Mouse (Mus musculus) kidney, adult 18-20 months (tissue): ENCODE measurements around the gene Sik1.

Experiments used
- DNase-seq: peaks from one replicate; pipeline ENCODE4 v3.0.0; 2021

Sik1 gene

GRCm38 (mm10) chr17:31854770-31855596 lies 621 bp downstream of the Sik1 start:
- peak; percentile 64 for DNase-seq

DNA sequence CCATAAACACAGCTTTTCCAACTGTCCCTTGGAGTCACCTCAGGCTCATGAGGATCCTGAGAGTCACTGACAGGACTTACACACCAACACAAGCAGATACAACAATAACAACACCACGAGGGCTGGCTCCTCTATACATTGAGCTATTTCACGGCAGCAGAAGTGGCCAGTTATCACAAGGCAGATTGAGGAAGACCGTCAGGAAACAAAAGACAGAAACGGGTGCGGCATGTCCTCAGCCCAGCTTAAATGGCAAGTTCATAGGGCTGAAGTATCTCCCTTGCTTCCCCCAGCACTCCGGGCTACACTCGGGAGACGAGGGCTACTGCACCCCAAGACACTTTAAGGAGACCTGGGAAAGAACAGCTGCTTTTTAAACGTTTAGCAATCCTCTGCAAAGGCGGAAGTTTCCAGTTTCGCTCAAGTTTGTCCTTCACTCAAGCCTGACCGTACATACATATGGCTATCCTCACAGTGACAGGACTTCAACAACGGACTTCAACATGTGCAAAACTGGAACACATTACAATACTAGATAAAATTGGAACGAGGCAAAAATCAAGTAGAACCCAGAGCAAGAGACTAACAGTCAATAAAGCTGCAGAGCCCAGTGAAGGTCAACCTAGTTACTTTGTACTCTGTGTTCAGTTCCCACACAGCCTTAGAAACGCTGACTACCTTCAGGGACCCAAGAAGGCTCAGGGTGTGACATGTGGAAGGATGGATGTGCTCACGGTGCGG lies 2.0 kb downstream of the Sik1 start:
- DNase-seq: peak; percentile 51

DNA sequence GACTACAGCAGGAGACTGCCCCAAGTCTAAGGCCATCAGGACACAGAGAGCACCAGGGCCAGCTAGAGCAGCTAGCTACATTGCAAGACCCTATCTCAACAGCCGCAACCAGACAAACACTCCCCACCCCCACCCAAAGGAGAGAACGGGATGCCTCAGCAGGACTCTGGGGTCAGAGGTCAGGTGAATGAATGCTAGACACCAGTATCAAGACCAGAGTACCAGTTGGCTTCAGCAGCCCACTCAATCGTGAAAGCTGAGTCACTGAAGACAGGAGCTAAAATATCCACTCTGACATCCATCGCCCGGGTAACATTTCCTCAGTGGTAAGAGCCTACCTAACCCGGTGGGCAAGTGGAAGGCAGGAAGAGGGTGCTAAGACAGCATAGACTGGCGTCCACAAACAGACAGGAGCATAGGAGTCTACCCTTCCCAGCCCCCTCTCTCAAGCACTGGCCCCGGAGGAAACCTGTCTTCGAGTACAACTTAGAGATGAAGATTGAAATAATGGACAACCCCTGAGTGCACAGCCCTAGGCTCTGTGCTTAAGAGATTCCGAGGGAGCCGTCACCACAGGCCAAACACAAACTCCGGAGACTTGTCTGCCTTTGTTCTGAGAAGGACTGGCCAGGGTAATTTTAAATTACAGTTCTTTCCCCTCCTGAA lies 2.7 kb downstream of the Sik1 start:
- DNase-seq: peak; percentile 43

DNA sequence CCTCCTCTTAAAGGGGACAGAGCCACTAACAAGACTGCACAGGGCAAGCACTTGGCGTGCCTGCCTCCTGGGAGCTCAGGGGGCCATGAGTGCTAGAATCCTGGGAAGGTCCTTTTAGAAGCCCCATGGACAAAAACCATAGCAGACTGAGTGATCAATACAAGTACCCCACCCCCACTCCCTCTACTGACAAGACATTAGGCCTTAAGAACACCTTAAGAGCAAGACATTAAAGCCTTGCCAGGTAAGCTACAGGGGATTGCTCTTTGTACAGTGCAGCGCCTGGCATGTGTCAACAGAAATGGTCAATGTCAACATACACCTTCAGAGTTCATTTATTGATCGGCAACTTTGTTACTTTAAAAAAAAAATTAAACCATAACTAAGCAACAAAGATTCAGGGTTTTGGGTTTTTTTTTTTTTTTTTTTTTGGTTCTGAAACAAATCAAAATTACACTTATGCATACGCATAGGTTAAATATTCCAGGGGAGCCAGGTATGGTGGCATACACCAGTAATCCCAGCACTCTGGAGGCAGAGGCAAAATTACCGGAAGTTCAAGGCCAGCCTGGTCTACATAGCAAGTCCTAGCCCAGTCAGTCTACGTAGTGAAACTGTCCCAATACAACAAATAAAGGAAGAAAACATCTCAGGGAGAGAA lies 3.7 kb downstream of the Sik1 start:
- DNase-seq: no peak

DNA sequence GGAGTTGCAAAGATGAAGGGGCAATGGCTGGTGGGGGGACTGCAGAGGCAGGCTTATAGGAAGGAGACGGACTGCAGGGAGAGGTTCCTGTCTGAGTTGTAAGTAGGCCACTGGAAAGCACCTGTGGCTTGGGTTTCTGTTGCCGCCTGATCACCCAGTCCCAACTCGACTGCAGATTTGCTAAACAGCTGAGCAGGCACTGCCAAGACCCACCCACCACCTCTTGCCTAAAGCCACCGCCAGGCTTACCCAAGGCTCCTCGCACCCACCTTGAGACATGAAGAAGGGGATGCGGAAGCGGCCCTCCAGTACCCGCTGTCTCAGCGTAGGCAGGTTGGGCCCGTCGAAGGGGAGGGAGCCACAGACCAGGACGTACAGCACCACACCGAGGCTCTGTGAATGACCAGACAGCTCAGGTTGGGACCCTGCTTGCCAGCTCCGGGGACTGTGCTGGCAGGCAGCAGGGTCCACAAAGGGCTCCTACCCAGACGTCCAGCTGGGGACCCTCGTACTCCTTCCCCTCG lies 5.1 kb downstream of the Sik1 start:
- no peak for DNase-seq

GRCm38 (mm10) chr17:31846970-31847369 lies 8.6 kb downstream of the Sik1 start:
- DNase-seq: no peak

- DNase-seq: no peak
Observed at GRCm38 (mm10) chr17:31846352-31846751, 9.3 kb downstream of the Sik1 start.

DNA sequence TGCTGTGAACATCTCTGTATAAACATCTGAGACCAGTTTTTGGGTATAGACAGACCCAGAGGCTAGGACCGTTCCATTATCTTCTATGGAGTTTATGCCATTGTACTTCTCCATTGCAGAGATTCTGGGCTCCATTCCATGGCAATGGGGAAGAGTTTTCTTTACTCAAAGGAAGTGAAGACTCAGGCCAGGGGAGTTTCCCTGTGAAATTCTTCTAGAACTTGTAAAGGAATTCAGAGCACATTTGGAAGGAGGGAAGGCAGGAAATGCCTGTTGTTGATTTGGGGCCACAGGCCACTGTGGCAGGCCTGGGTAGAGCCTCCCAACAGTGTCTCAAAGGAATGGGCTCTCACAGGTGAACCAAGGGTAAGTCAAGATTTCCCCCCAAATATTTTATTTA lies 11.7 kb downstream of the Sik1 start:
- DNase-seq: no peak

DNA sequence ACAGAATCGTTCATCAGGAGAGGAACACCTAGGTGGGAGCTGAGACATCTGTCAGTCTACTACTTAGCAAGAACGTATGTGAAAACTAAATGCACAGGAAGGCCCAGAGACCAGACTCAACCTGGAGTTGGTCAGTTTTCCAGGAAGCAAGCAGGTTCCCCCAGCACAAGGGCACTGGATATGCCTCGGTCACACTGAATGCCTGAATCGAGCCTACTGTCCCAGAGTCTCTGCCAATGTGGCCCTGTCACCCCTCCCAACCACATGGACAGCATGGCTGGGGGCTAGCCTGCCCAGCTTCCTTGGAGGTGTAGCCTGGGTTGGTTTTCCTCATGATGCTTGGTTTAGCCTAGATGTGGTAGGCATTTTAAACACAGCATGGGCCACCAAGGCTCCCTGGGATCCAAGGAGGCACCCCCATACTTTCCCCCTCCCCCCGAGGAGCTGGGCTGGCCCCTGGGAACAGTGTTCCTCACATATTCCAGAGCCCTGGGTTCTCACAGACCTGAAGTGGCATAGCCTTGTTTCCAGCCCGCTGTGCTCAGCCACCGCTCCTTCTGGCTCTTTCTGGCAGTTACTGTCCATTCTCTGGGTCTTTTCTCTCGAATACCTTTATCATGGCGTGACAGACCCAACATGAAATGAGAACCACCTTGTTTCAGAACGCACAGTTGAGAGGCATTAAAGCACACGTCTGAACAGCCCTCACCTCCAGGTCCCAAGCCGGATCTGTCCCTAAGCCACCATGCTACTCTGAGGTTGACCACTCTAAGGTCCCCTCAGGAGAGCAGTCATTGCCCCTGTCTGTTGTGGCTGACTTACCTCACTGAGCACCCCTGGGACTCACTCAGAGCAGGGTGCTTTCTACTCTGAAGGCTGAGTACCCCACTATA lies 12.4 kb downstream of the Sik1 start:
- DNase-seq: no peak

DNA sequence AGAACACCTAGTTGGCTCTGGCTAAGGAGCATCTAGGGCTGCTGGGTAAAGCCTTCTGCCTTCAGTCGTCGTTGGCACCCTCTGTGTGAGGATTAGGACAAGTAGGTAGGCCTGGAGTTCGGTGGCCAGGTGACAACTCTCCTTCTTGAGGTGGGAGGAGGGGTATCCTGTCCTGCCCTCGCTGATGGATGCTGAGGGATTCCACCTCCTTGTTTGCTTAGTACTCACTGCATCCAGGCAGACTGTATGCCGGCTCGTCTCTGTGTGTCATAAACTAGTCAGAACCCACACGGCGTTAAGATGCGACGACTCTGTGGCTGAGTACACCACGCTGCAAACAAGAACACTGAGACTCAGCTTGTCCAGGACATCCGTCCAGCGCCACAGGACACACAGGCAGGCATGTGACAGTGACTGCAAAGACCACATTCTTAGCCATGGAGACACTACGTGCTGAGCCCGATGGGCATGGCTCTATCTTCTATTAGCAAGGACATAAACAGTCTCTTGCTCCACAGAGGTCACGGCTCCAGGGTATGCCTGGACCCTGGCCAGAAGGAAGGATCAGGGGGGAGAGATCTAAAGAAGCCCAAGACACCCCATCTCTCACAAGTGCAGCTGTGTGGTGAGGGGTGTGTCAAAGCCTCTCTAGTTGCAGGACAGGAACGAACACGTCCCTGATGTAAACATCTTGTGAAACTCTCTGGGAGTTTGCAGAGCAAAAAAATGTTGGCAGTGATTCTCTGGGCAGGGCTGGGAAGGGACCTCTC lies 13.6 kb downstream of the Sik1 start:
- DNase-seq: no peak

DNA sequence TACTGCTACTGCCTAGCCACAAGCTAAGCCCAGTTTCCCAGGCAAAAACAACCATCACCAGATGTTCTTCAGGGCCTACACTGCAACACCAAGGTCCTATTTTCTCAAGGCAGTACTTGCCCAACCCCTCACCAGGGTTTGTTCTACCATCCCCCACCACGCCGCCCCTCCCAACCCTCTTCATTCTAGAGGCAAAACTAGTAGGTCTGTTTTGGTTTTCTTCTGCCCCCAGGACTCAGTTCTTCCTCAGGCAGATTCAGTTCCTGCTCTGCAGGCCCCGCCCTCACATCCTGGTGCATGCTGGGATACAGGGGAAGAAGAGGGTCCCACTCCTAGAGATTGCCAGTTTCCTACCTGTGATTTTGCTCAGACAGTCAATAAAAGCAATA lies 14.2 kb downstream of the Sik1 start:
- DNase-seq: no peak

DNA sequence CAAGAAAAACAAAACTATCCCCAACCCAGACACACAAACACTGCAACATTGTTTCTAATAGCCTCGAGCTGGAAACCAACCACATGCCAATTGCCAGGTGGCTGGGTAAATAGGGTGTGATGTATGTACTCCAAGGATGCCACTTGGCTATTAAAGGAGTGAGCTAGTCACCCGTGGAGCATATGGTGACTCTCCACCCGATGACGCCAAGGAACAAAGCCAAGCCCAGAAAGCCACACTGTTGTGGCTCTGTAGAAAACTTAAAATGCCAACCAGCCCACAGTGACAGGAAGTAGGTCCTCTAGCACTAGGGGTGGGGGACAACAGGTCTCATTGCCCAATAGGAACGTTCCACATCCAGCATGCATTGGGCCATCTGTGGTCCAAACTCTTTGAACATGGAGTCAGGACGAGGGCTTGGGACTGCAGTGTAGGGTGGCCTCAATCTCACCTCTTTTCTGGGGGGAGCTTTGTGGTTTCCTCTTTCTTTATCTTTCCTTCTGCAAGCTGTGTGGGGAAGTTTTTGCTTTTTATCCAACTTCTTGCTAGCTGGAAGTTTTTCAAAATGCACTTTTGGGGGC lies 15.1 kb downstream of the Sik1 start:
- no peak for DNase-seq

GRCm38 (mm10) chr17:31836772-31837171 lies 18.8 kb downstream of the Sik1 start:
- no peak for DNase-seq

GRCm38 (mm10) chr17:31836264-31836607 lies 19.4 kb downstream of the Sik1 start:
- DNase-seq: no peak

- DNase-seq: no peak
Observed at GRCm38 (mm10) chr17:31835528-31836263, 19.9 kb downstream of the Sik1 start.

- DNase-seq: peak; percentile 61
Observed at GRCm38 (mm10) chr17:31834320-31835065, 21.1 kb downstream of the Sik1 start.

DNA sequence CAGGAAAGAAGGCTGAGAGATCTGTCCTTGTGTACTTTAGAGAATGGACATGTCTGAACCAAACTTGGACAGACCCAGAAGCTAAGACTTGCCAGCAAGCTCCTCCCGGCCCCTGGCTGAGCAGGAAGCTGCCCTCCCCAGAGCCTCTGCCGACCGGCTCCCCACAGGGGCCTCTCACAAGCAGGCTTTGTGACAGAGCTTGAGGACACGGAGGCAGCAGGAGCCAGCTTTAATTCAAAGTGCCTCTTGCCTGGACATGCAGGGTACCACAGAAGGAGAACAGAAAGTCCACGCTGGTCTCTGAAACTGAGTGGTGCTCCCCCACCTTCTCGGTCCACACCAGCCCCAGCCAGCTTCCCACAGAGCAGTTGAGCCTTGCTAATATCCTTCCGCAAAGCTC lies 21.9 kb downstream of the Sik1 start:
- peak; percentile 22 for DNase-seq

DNA sequence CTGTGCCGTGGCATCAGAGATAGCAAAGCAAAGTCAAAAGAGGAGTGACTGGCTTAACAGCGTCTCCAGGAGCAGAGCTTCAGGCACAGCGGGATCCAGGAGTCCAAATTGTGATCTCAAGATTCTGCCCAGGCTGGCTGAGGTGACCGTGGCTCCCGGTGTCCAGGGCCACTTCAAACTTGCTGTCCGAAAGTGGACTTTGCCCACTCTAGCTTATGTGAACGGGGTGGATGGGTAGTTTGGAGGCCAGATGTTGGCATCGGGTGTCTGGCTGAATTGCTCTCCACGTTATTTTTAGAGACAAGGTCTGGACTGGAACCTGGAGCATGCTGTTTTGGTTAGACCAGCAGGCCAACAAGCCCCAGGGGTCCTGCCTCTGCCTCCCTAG lies 23.0 kb downstream of the Sik1 start:
- no peak for DNase-seq

DNA sequence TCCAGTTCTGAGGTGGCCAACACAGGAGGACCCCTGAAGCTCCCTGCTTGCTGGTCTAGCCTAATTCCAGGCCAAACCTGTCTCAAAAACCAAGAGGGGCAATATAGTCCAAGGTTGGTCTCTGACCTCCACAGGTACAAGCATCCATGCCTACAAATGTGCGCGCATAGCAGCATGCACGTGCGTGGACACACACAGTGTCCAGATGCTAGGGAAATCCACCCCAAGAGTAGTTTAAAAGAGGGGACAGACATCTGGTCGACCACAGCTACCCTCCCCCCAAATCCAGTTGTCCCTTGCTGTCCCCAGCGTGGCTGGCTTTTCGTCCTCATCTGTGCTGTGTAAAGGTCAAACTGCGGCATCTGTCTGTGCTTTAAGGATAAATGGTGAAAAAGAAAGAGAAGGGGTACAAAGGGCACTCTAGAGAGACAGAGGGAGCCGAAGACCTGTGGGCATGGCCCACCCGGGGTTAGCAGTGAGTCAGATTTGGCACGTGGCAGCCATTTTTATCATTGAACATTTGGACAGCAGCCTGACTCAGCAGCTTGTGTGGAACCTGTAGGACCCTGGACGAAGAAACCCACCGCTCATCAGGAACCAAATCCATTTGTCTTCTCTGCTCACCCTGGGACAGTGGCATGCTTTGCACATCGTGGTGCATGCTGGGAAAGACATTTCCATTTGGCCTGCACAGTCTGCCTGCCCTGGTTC lies 23.6 kb downstream of the Sik1 start:
- DNase-seq: no peak
